Mouse (Mus musculus): ENCODE measurements at regions not wholly inside any gene's neighbourhood (a gene's known extent, or its start where the extent isn't known, plus 50 kb on each side); places are given as distances from the start of the nearest gene placed in this dataset.

GRCm38 (mm10) chr5:148452909-148453632, 53.4 kb upstream of the Slc7a1 start:
- TF ChIP-seq CTCF (IDR thresholded peaks at IDR 0.05; ENCODE audit: control insufficient read depth, insufficient read depth, insufficient read length) (no peak), MAX (IDR thresholded peaks at IDR 0.05) (no peak), USF1 (IDR thresholded peaks at IDR 0.05; ENCODE audit: low read depth) (no peak), MYOG (IDR thresholded peaks at IDR 0.05; ENCODE audit: control insufficient read depth, extremely low read depth, insufficient read length) (no peak), MYOD1 (IDR thresholded peaks at IDR 0.05; ENCODE audit: control insufficient read depth, insufficient read length, low read depth) (no peak)
